Mouse (Mus musculus) hindbrain, embryonic 14.5 days (tissue): Measurements from ENCODE around the gene Olig2. TPM values are rescaled to one million over a fixed set of nuclear protein-coding genes. Genes with fewer than 3 reads are reported as not detected.

Experiments used
- ATAC-seq: fragments of 200-750 bp; cut with Nextera tagmentation; 2 replicates; pipeline ENCODE4 v1.8.0; 2017; ENCODE audit warnings: moderate number of reproducible peaks, mild to moderate bottlenecking, moderate TSS enrichment, moderate library complexity; ENCODE audit not compliant: low FRiP score
- DNase-seq: peaks from one replicate; pipeline ENCODE4 v3.0.0-alpha.2; 2015; ENCODE audit warnings: low spot score
- H3K27ac ChIP-seq: fragments of 300-500 bp; sonication (generic); 2 replicates; pipeline ENCODE4 v1.5.1; 2014; ENCODE audit warnings: mild to moderate bottlenecking, moderate library complexity
- H3K27me3 ChIP-seq: fragments of 300-500 bp; sonication (generic); 2 replicates; pipeline ENCODE4 v1.6.1; 2014; ENCODE audit warnings: mild to moderate bottlenecking, low read length, mixed read lengths; ENCODE audit not compliant: control insufficient read depth, insufficient read depth
- H3K36me3 ChIP-seq: fragments of 300-500 bp; sonication (generic); replicated peaks from 2 replicates; pipeline ENCODE4 v1.6.1; 2014; ENCODE audit not compliant: control insufficient read depth, insufficient read depth
- H3K4me1 ChIP-seq: fragments of 300-500 bp; sonication (generic); replicated peaks from 2 replicates; pipeline ENCODE4 v1.6.1; 2014; ENCODE audit warnings: antibody characterized with exemption, low read length, mixed read lengths; ENCODE audit not compliant: control insufficient read depth, insufficient read depth
- H3K4me2 ChIP-seq: fragments of 300-500 bp; sonication (generic); replicated peaks from 2 replicates; pipeline ENCODE4 v1.6.1; 2014; ENCODE audit warnings: mild to moderate bottlenecking, moderate library complexity
- H3K4me3 ChIP-seq: fragments of 300-500 bp; sonication (generic); replicated peaks from 2 replicates; pipeline ENCODE4 v1.5.1; 2014; ENCODE audit warnings: mild to moderate bottlenecking, low read length
- H3K9ac ChIP-seq: fragments of 300-500 bp; sonication (generic); 2 replicates; pipeline ENCODE4 v1.6.1; 2014
- H3K9me3 ChIP-seq: fragments of 300-500 bp; sonication (generic); 2 replicates; pipeline ENCODE4 v1.6.1; 2016; ENCODE audit warnings: low read length; ENCODE audit not compliant: control insufficient read depth
- WGBS: fragments of 180-500 bp; shearing (Covaris S2); extraction: QIAGEN DNeasy Blood & Tissue Kit; methylation state at CpG from one replicate; pipeline ENCODE4 v1.1.7; 2014; 5-methylcytosine and 5-hydroxymethylcytosine counted together
- polyA plus RNA-seq: library from polyadenylated mRNA; unstranded; fragments of >200 nt; fragmentation: Nextera tagmentation; extraction: Ambion mirVana; gene quantifications from 2 replicates; pipeline ENCODE4 v1.2.1, GENCODE M21; 2014

Olig2 gene
- polyA plus RNA-seq, 1 experiment from 2014 or later = 10.9 TPM

DNA sequence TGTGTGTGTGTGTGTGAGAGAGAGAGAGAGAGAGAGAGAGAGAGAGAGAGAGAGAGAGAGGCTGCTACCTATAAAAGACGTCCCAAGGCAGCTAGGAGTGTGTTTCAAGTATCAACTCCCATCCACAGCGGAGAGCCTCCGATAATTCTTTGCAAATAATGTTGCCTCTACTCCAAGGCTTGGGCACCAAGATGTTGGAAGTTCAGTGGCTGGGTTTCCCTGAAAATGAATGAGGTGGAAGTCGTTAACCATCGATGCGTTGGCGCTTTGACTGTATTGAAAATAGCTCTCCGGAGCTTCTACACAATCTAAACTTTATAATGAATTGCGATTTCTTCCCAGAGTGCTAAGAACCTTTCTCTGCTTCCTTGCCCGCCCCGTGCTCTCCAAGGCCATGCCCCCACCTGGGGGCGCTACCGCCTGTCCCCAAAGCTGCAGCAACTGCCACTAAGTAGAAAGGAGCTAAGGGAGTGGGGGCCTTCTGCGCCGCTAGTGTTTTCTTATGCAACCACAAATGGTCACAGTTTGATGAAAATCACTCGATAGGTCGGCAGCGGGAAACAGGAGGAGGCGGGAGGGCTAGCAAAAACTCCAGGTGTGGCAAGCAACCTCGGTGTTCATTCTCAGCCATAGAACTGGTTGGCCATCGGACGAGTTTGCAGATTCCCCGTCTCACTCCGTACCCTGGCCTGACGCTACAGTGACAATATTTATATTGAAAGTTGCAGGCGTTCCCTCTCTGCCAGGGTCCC lies 600 bp upstream of the Olig2 start:
- Histone ChIP-seq H3K4me2 (peak overlapping the region; percentile 35), H3K27me3 (peaks cover 97% of the 10 kb centered on the region), H3K9me3 (no peaks in the 10 kb centered on the region), H3K27ac (no peak overlapping the region), H3K9ac (no peak overlapping the region), H3K4me1 (peaks cover 7% of the 10 kb centered on the region; the same call in 1 of the 2 replicates), H3K4me3 (peak overlapping the region; percentile 25), H3K36me3 (no peaks in the 10 kb centered on the region)
- 1% methylated on average over 26 of the region's 26 CpGs for WGBS
- ATAC-seq = no peak
- no peak for DNase-seq

DNA sequence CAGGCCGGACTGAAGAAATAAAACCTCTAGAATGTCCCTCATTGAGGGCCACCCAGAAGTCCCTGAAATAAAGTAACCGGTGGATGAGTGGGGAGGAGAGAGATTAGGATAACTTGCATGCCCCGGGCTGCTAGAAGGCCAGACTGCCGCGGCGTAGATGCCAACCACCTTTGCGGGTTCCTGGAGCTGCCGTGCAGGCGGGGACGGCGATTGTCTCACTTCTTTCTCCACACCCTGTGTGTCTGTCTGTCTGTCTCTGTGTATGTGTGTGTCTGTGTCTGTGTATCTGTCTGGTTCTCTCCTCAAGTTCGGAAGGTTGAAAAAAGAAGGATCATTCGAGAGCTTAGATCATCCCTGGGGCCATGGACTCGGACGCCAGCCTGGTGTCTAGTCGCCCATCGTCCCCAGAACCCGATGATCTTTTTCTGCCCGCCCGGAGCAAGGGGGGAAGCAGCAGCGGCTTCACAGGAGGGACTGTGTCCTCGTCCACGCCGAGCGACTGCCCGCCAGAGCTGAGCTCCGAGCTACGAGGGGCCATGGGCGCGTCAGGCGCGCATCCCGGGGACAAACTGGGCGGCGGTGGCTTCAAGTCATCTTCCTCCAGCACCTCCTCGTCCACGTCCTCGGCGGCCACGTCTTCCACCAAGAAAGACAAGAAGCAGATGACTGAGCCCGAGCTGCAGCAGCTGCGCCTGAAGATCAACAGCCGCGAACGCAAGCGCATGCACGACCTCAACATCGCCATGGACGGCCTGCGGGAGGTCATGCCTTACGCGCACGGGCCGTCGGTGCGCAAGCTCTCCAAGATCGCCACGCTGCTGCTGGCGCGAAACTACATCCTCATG lies 1.0 kb downstream of the Olig2 start:
- H3K9ac ChIP-seq = peak overlapping the region; percentile 14; the same call in 1 of the 2 replicates
- peaks cover 97% of the 10 kb centered on the region for H3K27me3 ChIP-seq
- ATAC-seq (no peak), DNase-seq (no peak)
- H3K4me1 ChIP-seq = peaks cover 7% of the 10 kb centered on the region; the same call in 1 of the 2 replicates
- no peaks in the 10 kb centered on the region for H3K9me3 ChIP-seq
- peak overlapping the region; percentile 25 for H3K4me3 ChIP-seq
- under 1% methylated on average over 60 of the region's 60 CpGs for WGBS
- H3K36me3 ChIP-seq = no peaks in the 10 kb centered on the region
- no peak overlapping the region for H3K27ac ChIP-seq
- peak overlapping the region; percentile 35 for H3K4me2 ChIP-seq

DNA sequence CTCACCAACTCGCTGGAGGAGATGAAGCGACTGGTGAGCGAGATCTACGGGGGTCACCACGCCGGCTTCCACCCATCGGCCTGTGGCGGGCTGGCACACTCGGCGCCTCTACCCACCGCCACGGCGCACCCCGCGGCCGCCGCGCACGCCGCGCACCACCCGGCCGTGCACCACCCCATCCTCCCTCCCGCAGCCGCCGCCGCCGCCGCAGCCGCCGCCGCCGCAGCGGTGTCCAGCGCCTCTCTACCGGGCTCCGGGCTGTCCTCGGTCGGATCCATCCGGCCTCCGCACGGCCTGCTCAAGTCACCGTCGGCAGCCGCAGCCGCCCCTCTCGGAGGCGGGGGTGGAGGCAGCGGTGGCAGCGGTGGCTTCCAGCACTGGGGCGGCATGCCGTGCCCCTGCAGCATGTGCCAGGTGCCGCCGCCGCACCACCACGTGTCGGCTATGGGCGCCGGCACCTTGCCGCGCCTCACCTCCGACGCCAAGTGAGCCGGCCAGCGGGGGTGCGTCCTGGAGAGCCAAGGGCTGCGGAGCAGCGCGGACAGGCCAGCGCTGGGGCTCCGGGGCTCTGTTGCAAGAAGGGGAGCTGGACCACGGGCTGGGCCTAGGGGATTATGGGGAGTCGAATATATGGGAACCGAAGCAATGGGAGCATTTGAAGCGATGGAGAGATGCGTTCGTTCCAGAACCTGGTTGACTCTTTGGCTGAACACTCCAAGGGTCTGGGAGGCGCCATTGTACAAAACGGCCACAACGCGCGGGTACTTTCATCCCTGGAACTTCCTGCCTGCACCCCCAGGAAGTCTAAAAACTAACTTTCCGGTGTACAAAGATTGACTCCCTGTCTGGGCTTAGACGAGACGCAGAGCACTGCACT lies 1.9 kb downstream of the Olig2 start:
- DNase-seq (no peak), ATAC-seq (no peak)
- Histone ChIP-seq H3K9me3 (no peaks in the 10 kb centered on the region), H3K36me3 (no peaks in the 10 kb centered on the region), H3K4me3 (peak overlapping the region; percentile 25), H3K4me2 (peak overlapping the region; percentile 35), H3K9ac (peak overlapping the region; percentile 14; the same call in 1 of the 2 replicates), H3K27ac (no peak overlapping the region), H3K27me3 (peaks cover 97% of the 10 kb centered on the region), H3K4me1 (peaks cover 7% of the 10 kb centered on the region; the same call in 1 of the 2 replicates)
- WGBS = 1% methylated on average over 80 of the region's 85 CpGs

DNA sequence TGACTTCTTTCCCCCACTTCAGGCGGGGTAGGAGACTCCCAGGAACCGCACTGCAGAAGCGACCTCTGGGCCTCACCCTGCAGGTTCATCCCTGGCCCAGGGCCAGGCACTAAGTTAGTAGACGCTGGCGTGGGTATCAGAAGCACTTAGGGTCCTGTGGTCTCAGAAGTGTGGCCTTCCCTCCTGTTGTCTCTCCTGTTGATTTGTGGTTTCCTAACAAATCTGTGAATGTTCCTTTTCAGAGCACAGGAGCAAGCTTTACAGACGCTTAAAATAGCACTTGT lies 2.4 kb downstream of the Olig2 start:
- H3K27me3 ChIP-seq = peaks cover 97% of the 10 kb centered on the region
- DNase-seq (no peak), ATAC-seq (no peak)
- H3K4me2 ChIP-seq = no peak overlapping the region
- H3K36me3 ChIP-seq = no peaks in the 10 kb centered on the region
- H3K9ac ChIP-seq = no peak overlapping the region
- peak overlapping the region; percentile 25 for H3K4me3 ChIP-seq
- H3K4me1 ChIP-seq = peaks cover 7% of the 10 kb centered on the region; the same call in 1 of the 2 replicates
- H3K27ac ChIP-seq = no peak overlapping the region
- WGBS = under 1% methylated on average over 6 of the region's 6 CpGs
- H3K9me3 ChIP-seq = no peaks in the 10 kb centered on the region

DNA sequence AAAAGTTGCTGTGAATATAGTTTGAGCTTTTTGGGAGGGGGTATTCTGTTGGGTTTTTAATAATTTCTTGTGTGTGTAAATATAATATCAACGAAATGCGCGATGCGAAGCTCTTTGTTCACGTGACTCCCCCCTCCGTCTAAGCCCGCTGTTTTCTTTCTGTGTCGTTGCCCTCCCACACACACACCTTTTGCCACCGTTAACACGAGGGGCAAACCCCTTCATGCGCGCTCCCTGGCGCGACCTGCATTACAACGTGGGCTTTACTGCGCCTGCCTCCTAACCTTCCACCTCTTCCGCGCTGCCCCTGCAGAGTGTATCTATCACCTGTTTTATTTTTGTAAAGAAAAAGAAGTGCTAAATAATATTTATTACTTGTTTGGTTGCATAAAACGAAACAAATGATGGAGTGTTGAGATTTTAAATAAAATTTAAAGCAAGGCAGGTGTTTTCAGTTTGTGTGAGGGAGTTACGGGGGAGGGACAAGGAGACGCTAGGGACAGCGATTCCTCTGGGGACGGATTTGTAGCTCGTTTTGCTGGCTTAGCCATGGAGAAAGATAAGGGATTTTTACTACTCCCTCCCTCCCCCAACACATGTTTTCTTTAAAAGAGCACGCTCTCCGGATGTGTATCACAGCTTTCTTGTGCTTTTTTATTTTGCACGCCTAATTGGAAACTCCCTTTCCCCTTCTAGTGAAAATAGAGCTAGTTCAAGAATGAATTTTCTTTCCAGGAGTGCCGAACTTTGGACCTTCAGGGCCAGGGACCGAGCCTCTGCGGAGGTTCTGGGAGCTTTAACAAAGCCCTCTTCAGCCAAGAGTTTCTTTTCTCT lies 3.2 kb downstream of the Olig2 start:
- Histone ChIP-seq H3K4me1 (peaks cover 7% of the 10 kb centered on the region; the same call in 1 of the 2 replicates), H3K27ac (no peak overlapping the region), H3K36me3 (no peaks in the 10 kb centered on the region), H3K9me3 (no peaks in the 10 kb centered on the region), H3K9ac (no peak overlapping the region), H3K27me3 (peaks cover 98% of the 10 kb centered on the region), H3K4me3 (peak overlapping the region; percentile 25; the same call in 1 of the 2 replicates), H3K4me2 (no peak overlapping the region)
- WGBS = 1% methylated on average over 30 of the region's 30 CpGs
- ATAC-seq (no peak), DNase-seq (no peak)

DNA sequence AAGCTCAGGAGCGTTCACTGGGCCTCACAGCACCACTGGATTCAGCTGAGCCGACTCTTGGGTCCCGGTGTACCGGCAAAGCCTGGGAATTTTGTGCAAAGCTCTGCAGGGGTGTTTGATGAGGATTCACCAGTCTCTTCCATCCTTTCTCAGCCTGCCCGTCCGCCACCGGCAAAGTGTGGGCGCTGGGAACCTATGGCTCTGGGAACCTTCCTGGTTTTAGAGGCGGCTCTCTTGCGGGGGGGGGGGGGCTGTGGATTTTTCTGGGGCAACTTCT lies 3.8 kb downstream of the Olig2 start:
- Histone ChIP-seq H3K27ac (no peak overlapping the region), H3K4me1 (peaks cover 7% of the 10 kb centered on the region; the same call in 1 of the 2 replicates), H3K27me3 (peaks cover 98% of the 10 kb centered on the region), H3K9ac (no peak overlapping the region), H3K4me2 (no peak overlapping the region), H3K36me3 (no peaks in the 10 kb centered on the region), H3K4me3 (0 out of 2 replicates have a peak overlapping the region, but pooled peaks have one; percentile 3), H3K9me3 (no peaks in the 10 kb centered on the region)
- DNase-seq (no peak), ATAC-seq (no peak)
- 2% methylated on average over 10 of the region's 10 CpGs for WGBS

DNA sequence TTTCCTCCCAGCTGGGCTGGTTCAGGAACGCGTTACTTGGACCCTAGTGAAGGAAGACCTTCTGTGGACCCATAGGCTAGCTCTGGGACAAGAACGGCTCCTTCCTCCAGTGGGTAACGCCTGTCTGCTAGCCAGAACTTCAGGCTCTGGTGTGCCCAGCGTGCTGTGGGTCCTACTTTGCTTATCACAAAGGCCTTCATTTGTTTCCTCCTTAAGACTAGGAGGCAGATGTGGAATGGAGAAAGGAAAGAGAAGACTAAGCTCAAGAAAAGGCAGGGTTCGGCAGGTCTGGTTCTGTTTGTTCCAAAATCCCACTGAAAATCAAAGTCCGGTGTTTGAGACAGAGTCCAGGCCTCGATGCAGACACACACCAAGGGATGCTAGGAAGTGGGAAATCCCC lies 4.4 kb downstream of the Olig2 start:
- no peak for ATAC-seq
- Histone ChIP-seq H3K4me2 (no peak overlapping the region), H3K27me3 (peaks cover 98% of the 10 kb centered on the region), H3K4me3 (no peak overlapping the region), H3K4me1 (peaks cover 7% of the 10 kb centered on the region; the same call in 1 of the 2 replicates), H3K36me3 (no peaks in the 10 kb centered on the region), H3K27ac (no peak overlapping the region), H3K9ac (no peak overlapping the region), H3K9me3 (no peaks in the 10 kb centered on the region)
- no peak for DNase-seq
- WGBS = 9% methylated on average over 8 of the region's 8 CpGs

DNA sequence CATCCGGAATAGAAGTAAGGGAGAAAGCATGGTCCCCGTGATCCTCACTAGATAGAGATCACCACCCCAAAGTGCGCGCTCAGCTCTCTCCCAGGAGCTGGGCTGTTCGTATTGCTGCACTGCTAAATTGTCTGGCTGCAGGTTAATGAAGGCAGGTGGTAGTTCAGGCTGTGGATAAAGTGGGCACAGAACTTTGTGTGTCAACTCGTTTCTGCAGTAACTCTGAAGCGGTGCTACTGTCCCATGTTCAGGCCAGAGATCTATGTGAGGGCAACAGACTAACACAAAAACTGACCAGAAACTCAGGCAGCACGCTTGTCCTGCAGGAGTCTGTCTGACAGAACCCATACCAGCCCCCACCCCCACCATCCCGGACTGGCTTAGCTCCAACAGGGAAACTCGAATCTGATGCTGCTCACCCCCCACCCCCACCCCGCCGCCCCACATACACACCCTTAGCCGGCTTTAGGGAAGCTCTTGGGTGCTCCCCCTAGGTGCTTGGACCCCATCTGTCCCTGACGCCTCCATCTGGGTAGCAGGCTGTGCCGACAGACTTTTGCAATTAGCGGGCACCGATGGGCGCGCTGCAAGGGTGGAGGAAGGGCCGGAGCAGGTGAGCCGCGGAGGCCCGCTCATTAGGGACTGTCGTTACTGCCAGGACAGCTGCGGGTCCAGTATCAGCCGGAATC lies 6.7 kb downstream of the Olig2 start:
- Histone ChIP-seq H3K9me3 (no peaks in the 10 kb centered on the region), H3K36me3 (no peaks in the 10 kb centered on the region), H3K9ac (no peak overlapping the region), H3K27me3 (peaks cover 99% of the 10 kb centered on the region), H3K4me3 (no peak overlapping the region), H3K27ac (no peak overlapping the region), H3K4me2 (no peak overlapping the region), H3K4me1 (no peaks in the 10 kb centered on the region)
- 3% methylated on average over 26 of the region's 26 CpGs for WGBS
- ATAC-seq (0 out of 2 replicates have a peak, but pooled peaks have one; percentile 4), DNase-seq (no peak)
